Mouse (Mus musculus) limb, embryonic 11.5 days (tissue): Measurements from ENCODE around the gene Sp4. TPM values are rescaled to one million over a fixed set of nuclear protein-coding genes. Genes with fewer than 3 reads are reported as not detected.

Experiments used
- ATAC-seq: fragments of 200-750 bp; cut with Nextera tagmentation; 2 replicates; pipeline ENCODE4 v1.8.0; 2017; ENCODE audit warnings: low read depth; ENCODE audit not compliant: insufficient number of reproducible peaks, low FRiP score, low TSS enrichment
- DNase-seq: peaks from one replicate; pipeline ENCODE4 v3.0.0-alpha.2; 2015; ENCODE audit warnings: low spot score
- H3K27ac ChIP-seq: fragments of 300-500 bp; sonication (generic); replicated peaks from 2 replicates; pipeline ENCODE4 v1.5.1; 2014; ENCODE audit warnings: low read depth, mild to moderate bottlenecking, low read length
- H3K27me3 ChIP-seq: fragments of 300-500 bp; sonication (generic); 2 replicates; pipeline ENCODE4 v1.6.1; 2014; ENCODE audit warnings: mild to moderate bottlenecking, low read length, mixed read lengths; ENCODE audit not compliant: control insufficient read depth, insufficient read depth
- H3K36me3 ChIP-seq: fragments of 300-500 bp; sonication (generic); 2 replicates; pipeline ENCODE4 v1.6.1; 2014; ENCODE audit warnings: mild to moderate bottlenecking, low read length, moderate library complexity, mixed read lengths; ENCODE audit not compliant: control insufficient read depth, insufficient read depth
- H3K4me1 ChIP-seq: fragments of 300-500 bp; sonication (generic); 2 replicates; pipeline ENCODE4 v1.6.1; 2014; ENCODE audit warnings: low read length, mixed read lengths; ENCODE audit not compliant: control insufficient read depth, insufficient read depth
- H3K4me2 ChIP-seq: fragments of 300-500 bp; sonication (generic); 2 replicates; pipeline ENCODE4 v1.6.1; 2014; ENCODE audit warnings: low read depth, mild to moderate bottlenecking, moderate library complexity; ENCODE audit not compliant: severe bottlenecking
- H3K4me3 ChIP-seq: fragments of 300-500 bp; sonication (generic); 2 replicates; pipeline ENCODE4 v1.5.1; 2014; ENCODE audit warnings: low read depth, low read length
- H3K9ac ChIP-seq: fragments of 300-500 bp; sonication (generic); 2 replicates; pipeline ENCODE4 v1.6.1; 2014; ENCODE audit warnings: mild to moderate bottlenecking, low read length
- H3K9me3 ChIP-seq: fragments of 300-500 bp; sonication (generic); 2 replicates; pipeline ENCODE4 v1.6.1; 2016; ENCODE audit warnings: low read length; ENCODE audit not compliant: control insufficient read depth
- WGBS: fragments of 180-500 bp; shearing (Covaris S2); extraction: QIAGEN DNeasy Blood & Tissue Kit; methylation state at CpG from one replicate; pipeline ENCODE4 v1.1.7; 2014; 5-methylcytosine and 5-hydroxymethylcytosine counted together
- polyA plus RNA-seq: library from polyadenylated mRNA; unstranded; fragments of >200 nt; fragmentation: Nextera tagmentation; extraction: Ambion mirVana; gene quantifications from 2 replicates; pipeline ENCODE4 v1.2.1, GENCODE M21; 2014

Gene Sp4
- polyA plus RNA-seq, result 20.7 and 21.3 TPM in 2 replicates

DNA sequence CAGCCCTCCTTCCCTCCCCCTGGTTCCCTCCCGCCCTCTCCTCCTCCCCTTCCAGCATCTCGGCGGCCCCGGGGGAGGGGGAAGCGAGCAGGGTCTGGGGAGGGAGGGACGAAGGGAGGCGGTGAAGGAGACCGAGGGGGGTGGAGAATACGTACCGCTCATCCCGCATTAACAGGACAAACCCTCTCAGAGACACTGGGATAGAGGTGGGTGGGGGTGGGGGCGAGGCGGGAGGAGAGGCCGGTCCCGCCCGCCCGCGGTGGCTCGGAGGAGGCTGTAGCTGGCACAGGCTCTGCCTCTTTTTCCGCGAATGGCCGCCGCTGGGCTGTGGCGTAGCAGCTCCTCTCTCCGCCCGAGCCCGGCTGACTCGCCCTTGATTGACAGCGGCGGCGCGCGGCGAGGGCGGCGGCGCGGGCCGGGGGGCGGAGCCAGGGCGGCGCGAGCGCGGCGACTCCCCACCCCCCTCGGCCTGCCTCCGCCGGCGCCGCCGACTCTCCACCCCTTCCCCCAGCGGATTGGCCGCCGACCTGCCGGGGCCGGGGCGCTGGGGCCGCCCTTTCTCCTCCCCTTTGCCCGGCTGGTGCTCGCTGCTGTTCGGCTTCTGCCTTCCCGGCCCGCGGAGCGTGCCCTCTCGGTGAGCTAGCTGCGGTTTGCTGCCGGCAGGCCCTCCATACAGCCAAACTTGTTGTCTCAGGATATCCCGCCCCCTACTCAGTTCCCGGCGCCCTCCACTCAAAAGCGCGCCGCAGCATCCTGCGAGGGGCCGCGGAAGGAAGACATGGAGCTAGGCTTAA, at the start of gene Sp4:
Gene Sp4, minus strand, starts transcription at position 369 of the 794 bp plus-strand sequence.
- ATAC-seq, result peak; percentile 90
- H3K4me2 ChIP-seq, result peak within 1 kb of the TSS; percentile 52
- WGBS, result under 1% methylated on average over 39 of the region's 78 CpGs

DNA sequence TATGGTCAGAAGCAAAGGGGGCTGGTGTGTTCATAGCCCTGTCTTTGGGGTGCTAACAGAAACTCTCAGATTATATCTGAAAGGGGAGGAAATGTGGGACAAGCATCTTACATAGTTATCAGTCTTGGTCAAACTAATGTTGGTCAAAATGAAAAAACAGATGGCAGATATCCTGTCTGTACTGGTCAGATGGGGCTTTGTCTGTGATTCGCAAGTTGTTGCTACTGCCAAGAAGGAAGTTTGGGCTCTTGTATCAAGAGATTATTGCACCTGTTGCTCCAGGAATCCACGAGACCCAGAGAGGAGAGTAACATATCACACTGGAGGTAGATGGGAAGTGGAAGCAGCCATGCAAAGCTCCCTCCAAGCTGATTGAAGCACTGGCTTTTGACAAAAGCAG, 37.9 kb upstream of the Sp4 start:
- 74% methylated on average over 2 of the region's 2 CpGs for WGBS
- DNase-seq, result no peak
- no peak for ATAC-seq

More for the DNA sequence above, at the start of gene Sp4:
- DNase-seq, result peak; percentile 94
- H3K27me3 ChIP-seq, result no peaks in the 10 kb centered on the region
- H3K27ac ChIP-seq, result peak within 1 kb of the TSS; percentile 95
- H3K9ac ChIP-seq, result peak within 1 kb of the TSS; percentile 79
- peaks cover 14% of the 10 kb centered on the region for H3K4me1 ChIP-seq
- H3K36me3 ChIP-seq, result no peaks in the 10 kb centered on the region
- peak within 1 kb of the TSS; percentile 78 for H3K4me3 ChIP-seq
- no peaks in the 10 kb centered on the region for H3K9me3 ChIP-seq

DNA sequence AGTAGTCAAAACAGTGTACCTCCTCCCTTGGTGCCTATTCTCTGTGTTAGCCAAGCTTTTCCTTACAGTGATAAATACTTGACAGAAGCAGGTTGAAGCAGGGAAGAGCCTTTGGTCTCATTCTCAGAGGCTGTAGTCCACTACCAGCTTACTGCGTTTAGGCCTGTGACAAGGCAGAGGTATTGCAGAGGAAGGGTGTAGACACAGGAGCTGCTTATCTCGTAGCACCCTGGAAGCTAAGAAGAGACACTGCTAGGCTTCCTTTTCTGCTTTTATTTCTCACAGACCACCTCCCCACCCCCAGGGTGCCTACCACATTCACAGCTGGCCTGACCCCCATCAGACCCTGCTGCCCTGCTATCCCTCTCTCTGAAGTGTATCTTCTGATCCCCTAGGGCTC, 37.0 kb upstream of the Sp4 start:
- no peak for DNase-seq
- Histone ChIP-seq H3K4me2 (no peak overlapping the region), H3K4me3 (no peak overlapping the region), H3K9ac (no peak overlapping the region), H3K27me3 (no peaks in the 10 kb centered on the region), H3K9me3 (no peaks in the 10 kb centered on the region), H3K36me3 (no peaks in the 10 kb centered on the region), H3K4me1 (no peaks in the 10 kb centered on the region), H3K27ac (no peak overlapping the region)
- ATAC-seq, result no peak
- 60% methylated on average over 2 of the region's 2 CpGs for WGBS

More for the DNA sequence above, 37.9 kb upstream of the Sp4 start:
- no peak overlapping the region for H3K9ac ChIP-seq
- H3K27me3 ChIP-seq, result no peaks in the 10 kb centered on the region
- no peaks in the 10 kb centered on the region for H3K4me1 ChIP-seq
- H3K4me2 ChIP-seq, result no peak overlapping the region
- H3K9me3 ChIP-seq, result no peaks in the 10 kb centered on the region
- H3K36me3 ChIP-seq, result no peaks in the 10 kb centered on the region
- H3K27ac ChIP-seq, result no peak overlapping the region
- H3K4me3 ChIP-seq, result no peak overlapping the region

DNA sequence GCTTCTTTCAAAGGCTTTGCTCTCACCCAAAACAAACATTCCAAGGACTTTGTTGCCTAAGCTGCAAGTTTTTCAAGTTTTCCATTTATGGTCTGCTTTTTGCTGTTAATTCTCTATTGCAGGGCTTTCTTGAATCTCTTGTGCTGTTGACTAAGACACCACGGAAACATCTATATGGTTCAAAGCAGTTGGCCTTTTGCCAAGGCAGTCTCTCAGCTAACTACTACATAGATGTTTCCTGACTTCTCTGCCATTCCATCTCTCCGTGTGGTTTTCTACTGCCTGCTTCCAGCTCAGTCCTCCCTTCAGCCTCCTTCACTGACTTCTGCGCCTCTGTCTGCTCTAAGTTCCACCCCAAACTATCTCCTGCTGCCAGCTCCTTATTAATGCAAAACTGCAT, 36.1 kb upstream of the Sp4 start:
- 95% methylated on average over 3 of the region's 3 CpGs for WGBS
- no peak overlapping the region for H3K9ac ChIP-seq

DNA sequence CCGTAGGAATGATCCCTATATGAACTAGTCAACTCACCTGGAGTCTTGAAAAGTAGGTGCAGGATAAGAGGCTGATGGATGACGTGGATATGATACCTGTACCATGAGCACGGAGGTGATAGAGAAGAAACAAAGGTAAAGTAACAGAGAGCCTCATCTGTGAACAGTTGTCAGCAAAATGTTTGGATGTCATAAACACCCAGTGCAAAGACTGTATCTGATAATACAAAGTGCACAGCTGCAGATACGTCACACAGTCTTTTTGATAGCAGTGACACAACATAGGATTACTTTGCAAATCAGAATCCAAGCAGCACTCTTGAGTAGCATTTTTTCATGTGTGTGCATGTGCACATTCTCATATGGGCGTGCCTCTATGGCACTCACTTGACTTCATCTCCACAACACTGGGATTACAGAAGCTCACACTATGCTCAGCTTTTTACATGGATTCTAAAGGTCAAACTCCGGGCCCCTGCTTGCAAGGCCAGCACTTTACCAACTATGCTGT, 27.6 kb upstream of the Sp4 start:
- 85% methylated on average over 6 of the region's 6 CpGs for WGBS
- no peaks in the 10 kb centered on the region for H3K4me1 ChIP-seq
- no peak overlapping the region for H3K9ac ChIP-seq
- H3K4me2 ChIP-seq, result no peak overlapping the region
- no peaks in the 10 kb centered on the region for H3K9me3 ChIP-seq
- H3K4me3 ChIP-seq, result no peak overlapping the region
- ATAC-seq, result no peak
- no peaks in the 10 kb centered on the region for H3K27me3 ChIP-seq
- DNase-seq, result no peak
- no peaks in the 10 kb centered on the region for H3K36me3 ChIP-seq
- no peak overlapping the region for H3K27ac ChIP-seq

More for the DNA sequence above, 36.1 kb upstream of the Sp4 start:
- Histone ChIP-seq H3K9me3 (no peaks in the 10 kb centered on the region), H3K27me3 (no peaks in the 10 kb centered on the region), H3K36me3 (no peaks in the 10 kb centered on the region), H3K4me1 (no peaks in the 10 kb centered on the region), H3K27ac (no peak overlapping the region), H3K4me2 (no peak overlapping the region), H3K4me3 (no peak overlapping the region)
- DNase-seq, result no peak
- ATAC-seq, result no peak

DNA sequence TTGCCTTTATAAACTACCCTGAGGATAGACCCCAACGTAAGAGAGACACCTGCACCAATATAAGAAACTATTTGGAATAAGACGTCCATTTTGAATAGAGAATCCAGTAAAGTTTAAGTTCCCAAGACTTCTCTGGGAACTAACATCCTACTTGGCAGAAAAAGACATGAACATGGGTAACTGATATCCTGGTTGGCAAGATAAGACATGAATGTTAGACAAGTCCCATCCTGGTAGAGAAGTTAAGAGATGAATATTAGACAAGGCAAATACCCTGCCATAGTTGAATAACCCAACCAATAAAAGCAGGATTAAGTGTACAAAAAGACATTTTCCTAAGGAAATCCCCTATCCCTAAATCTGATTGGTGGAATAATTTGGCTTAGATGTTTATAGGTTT, 26.3 kb upstream of the Sp4 start:
- no peaks in the 10 kb centered on the region for H3K4me1 ChIP-seq
- no peak overlapping the region for H3K27ac ChIP-seq
- H3K27me3 ChIP-seq, result no peaks in the 10 kb centered on the region
- H3K9ac ChIP-seq, result no peak overlapping the region
- no peaks in the 10 kb centered on the region for H3K36me3 ChIP-seq
- no peaks in the 10 kb centered on the region for H3K9me3 ChIP-seq
- WGBS, result 89% methylated on average over 2 of the region's 2 CpGs
- DNase-seq (no peak), ATAC-seq (no peak)
- no peak overlapping the region for H3K4me2 ChIP-seq
- H3K4me3 ChIP-seq, result no peak overlapping the region

DNA sequence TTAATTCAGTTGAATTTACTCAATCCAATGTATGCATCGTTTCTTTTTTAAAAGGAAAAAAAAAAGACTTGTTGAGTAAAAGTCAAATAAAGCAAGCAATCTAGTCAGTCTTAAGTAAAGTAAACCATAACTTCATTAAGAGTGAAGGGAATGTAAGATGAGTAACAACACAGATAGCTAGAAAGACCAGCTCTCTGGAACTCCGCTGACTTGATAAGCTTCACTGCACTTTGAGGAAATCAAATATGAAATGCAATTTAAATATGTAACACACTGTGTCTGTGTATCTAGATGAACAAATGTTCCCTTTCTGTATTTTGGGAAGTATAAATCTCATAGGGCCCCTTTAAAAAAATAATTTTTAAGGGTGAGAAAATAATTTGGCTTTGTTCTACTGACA, 24.9 kb upstream of the Sp4 start:
- WGBS, result 89% methylated on average over 2 of the region's 2 CpGs
- no peaks in the 10 kb centered on the region for H3K36me3 ChIP-seq
- no peaks in the 10 kb centered on the region for H3K9me3 ChIP-seq
- DNase-seq (no peak), ATAC-seq (no peak)
- no peak overlapping the region for H3K4me3 ChIP-seq
- H3K27ac ChIP-seq, result no peak overlapping the region
- H3K4me2 ChIP-seq, result no peak overlapping the region
- no peak overlapping the region for H3K9ac ChIP-seq
- no peaks in the 10 kb centered on the region for H3K27me3 ChIP-seq
- no peaks in the 10 kb centered on the region for H3K4me1 ChIP-seq

DNA sequence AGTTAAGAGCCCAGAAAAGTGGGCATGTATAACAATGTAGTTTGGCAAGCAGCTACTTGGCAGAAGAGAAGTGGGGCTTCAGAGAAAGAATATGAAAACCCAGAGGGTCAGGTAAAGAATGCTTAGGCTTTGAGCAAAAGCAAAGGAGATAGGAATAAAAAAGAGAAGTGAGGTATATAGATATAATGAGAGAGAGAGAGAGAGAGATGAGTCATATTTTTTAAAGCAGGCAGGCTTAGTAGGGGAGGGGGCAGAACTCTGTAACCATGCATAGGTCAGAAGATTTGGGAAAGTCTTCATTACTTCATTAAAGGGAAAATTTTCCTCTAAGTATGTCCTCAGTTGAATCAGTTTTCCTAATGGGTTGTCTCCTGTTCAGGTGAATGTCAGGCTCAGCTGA, 18.8 kb upstream of the Sp4 start:
- H3K9ac ChIP-seq, result no peak overlapping the region
- H3K4me3 ChIP-seq, result no peak overlapping the region
- H3K4me1 ChIP-seq, result no peaks in the 10 kb centered on the region
- no peaks in the 10 kb centered on the region for H3K36me3 ChIP-seq
- H3K27me3 ChIP-seq, result no peaks in the 10 kb centered on the region
- H3K27ac ChIP-seq, result no peak overlapping the region
- DNase-seq, result no peak
- no peaks in the 10 kb centered on the region for H3K9me3 ChIP-seq
- H3K4me2 ChIP-seq, result no peak overlapping the region
- ATAC-seq, result no peak
